Mouse (Mus musculus): ENCODE data around the gene Pid1. TPM values are rescaled to one million over a fixed set of nuclear protein-coding genes. Genes with fewer than 3 reads are reported as not detected.
A peak's percentile ranks its signal among the peaks of the same experiment; 100 is the strongest.

The Pid1 gene
- total RNA-seq, 2 experiments from 2014 or later = 43.8 to 46.0 TPM

GRCm38 (mm10) chr1:84284293-84285068, 79.5 kb downstream of the Pid1 start:
- DNase-seq (ENCODE audit: extremely low spot score in 1 of 2, low spot score in 2 of 2) = peak; percentile 46 to 80
- intact Hi-C loops (cut with DNase I) = loop anchor here (10.0 kb wide), 3 partner anchors 150 to 540 kb away; partner anchors contain the start of gene Dner

DNA sequence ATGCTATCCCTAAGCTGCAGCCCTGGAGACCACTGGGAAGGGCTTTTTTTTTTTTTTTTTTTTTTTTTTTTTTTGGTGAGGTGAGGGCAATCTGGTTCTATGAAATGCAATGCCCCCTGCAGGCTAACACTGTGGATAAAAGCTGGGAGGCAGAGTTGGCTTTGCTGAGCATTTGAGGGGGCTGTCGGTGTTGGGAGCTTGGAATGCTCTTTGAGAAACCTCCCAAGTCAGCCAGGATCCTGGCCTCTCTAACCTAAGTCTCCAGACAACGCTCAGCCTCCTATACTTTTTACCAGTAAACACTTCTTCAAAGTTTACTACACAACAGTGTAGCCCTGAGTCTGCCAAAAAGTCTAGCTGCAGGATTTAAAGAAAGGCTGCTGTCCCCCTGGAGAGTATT, 80.9 kb downstream of the Pid1 start:
- peak in 1 of 2 experiments; percentile 64 for DNase-seq (ENCODE audit: extremely low spot score in 1 of 2, low spot score in 2 of 2)
- intact Hi-C loops (cut with DNase I) = loop anchor here (10.0 kb wide), 3 partner anchors 148 to 538 kb away; partner anchors contain the start of gene Dner

DNA sequence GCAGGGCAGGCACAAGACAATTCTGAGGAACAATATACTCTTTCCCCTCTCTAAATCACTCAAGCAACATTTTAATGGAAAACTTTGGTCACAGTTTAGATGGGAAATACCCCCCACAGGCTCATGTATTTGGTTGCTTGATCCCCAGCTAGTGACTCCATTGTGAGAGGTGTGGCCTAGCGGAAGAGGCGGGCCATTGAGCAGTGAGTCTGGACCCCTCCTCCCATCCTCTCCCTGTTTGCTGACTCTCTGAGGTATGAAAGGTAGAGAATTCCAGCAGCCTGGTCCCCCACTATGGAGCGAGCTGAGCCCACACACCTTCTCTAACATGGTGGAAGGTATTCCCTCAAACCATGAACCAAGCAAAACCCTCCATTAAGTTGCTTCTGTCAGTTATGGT, 83.8 kb downstream of the Pid1 start:
- intact Hi-C loops (cut with DNase I) = loop anchor here (10.0 kb wide), 3 partner anchors 145 to 535 kb away; partner anchors contain the start of gene Dner
- no peak for DNase-seq (ENCODE audit: extremely low spot score in 1 of 2, low spot score in 2 of 2)

DNA sequence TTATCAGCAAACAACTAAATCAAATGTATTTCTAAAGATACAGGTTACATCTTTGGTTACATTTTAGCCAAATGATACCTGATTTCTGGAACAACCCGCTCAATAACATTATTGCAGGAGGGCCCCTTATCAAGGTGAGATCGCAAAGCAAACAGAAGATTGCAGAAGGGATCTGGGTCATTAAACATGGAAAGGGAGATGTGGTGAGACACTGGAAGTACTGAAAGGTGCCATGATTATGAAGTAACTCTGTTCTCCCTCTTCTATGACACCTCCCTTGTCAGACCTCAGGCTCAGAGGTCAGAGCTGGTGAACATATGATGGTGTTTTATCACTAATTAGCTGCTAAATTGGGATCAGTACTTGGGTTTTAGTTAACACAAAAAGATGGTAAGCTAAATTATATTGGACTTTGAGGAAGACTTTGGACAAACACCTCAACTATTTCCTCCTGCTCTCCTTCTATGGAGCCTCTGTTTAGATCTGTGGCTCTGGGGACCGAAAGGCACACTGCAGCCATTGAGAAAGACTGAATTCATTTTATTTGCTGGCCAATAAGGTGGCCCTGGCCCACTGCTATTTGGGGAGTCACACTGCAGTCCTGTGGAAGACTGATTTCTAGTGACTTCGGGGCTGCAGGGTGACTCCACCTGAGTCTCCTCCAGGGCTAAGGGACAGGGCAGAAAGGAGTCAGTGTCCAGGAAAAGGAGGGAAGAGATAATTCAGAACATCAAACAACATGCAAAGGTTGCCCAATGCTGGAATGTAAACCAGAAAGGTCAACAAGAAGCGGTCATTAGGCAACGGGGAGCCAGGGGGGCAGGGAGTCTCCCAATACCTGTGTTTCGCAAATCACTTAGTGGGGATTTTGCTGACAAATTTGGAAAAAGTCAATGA, 85.4 kb downstream of the Pid1 start:
- no peak for DNase-seq (ENCODE audit: extremely low spot score in 1 of 2, low spot score in 2 of 2)
- intact Hi-C loops (cut with DNase I) = no loop called here

DNA sequence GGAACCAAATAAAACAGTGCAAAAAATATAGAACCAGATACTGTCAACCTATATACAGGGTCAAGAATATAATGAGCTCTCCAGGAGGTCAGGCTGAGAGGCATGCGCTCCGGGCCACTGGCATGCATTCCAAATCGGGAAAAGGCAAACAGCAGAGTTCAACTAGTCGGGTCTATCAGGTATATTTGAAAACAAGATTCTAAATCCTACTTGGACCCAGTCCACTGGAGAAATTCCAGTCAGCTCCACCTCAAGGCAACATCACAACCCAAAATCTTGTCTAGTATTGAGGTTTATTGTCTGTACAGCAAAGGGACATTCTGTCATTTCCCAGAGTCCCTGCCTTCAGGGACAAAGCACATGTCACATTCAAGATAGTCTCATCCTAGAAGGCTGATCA, 91.0 kb downstream of the Pid1 start:
- intact Hi-C loops (cut with DNase I) = no loop called here
- no peak for DNase-seq (ENCODE audit: extremely low spot score in 1 of 2, low spot score in 2 of 2)

DNA sequence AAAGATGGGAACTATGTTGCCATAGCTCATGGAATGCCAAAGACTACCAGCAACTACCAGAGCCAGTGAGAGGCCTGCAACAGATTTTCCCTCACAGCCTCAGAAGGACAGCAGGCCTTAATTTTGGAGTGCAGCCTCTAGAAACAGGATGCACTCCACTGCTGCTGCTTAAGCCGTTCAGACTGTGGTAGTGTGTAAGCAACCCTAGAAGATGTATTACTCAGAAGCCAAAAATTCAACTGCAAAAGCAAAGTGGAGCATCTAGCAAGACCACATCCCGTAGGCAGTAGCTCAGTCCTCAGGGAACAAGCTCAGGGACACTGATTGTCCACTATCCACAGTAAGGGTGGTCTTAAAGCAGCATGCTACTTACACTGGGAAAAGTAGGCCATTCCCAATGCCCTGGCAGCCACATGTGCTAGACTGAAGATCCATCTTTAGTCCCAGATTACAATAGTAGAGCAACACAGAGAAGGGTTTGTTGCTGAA, 92.2 kb downstream of the Pid1 start:
- intact Hi-C loops (cut with DNase I) = no loop called here

GRCm38 (mm10) chr1:84257656-84258055, 106.3 kb downstream of the Pid1 start:
- intact Hi-C loops (cut with DNase I) = no loop called here
- peak in 1 of 2 experiments; percentile 22 for DNase-seq (ENCODE audit: extremely low spot score in 1 of 2, low spot score in 2 of 2)

More for the DNA sequence above, 92.2 kb downstream of the Pid1 start:
- DNase-seq (ENCODE audit: extremely low spot score in 1 of 2, low spot score in 2 of 2) = no peak

- no peak for DNase-seq (ENCODE audit: extremely low spot score in 1 of 2, low spot score in 2 of 2)
Observed at GRCm38 (mm10) chr1:84254361-84254760, 109.6 kb downstream of the Pid1 start.

DNA sequence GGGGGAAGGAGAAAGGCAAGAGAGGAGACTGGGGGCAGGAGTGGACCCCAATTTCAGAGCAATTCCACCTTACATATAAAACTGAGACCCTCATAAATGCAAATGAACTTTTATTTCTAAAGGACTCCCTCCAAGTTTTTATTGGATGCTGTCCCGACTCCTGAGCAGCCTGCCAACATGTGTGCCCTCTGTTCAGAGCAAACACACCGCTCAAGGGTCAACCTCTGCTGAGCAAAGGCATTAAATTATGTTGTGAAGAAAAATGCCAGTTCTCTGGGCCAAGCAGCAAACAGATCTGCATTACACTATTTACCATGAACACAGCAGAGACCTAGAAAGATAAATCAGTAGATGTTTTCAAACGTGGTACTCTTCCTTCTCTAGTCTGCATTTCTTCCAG, 110.1 kb downstream of the Pid1 start:
- intact Hi-C loops (cut with DNase I) = no loop called here
- peak in 1 of 2 experiments; percentile 18 for DNase-seq (ENCODE audit: extremely low spot score in 1 of 2, low spot score in 2 of 2)

More at GRCm38 (mm10) chr1:84254361-84254760, 109.6 kb downstream of the Pid1 start:
- intact Hi-C loops (cut with DNase I) = no loop called here

GRCm38 (mm10) chr1:84251205-84251604, 112.8 kb downstream of the Pid1 start:
- intact Hi-C loops (cut with DNase I) = no loop called here
- DNase-seq (ENCODE audit: extremely low spot score in 1 of 2, low spot score in 2 of 2) = no peak

DNA sequence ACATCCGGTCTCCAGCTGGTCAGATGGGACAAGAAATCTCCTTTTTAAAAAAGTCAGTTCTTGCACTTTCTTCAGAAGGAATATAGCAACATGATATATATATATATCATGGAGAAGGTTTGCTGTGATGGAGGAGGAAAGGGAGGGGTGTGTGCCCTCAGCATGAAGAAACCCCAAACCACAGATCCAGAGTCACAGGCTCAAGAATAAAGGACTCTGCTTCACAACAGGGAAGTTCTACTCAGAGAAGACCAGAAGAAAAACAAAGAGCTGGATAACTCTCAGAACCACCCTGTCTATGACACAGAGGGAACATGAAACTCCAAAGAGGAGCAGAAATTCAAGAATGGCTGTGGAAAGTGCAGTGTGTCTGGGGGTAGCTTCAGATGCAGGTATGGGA, 113.2 kb downstream of the Pid1 start:
- intact Hi-C loops (cut with DNase I) = no loop called here

DNA sequence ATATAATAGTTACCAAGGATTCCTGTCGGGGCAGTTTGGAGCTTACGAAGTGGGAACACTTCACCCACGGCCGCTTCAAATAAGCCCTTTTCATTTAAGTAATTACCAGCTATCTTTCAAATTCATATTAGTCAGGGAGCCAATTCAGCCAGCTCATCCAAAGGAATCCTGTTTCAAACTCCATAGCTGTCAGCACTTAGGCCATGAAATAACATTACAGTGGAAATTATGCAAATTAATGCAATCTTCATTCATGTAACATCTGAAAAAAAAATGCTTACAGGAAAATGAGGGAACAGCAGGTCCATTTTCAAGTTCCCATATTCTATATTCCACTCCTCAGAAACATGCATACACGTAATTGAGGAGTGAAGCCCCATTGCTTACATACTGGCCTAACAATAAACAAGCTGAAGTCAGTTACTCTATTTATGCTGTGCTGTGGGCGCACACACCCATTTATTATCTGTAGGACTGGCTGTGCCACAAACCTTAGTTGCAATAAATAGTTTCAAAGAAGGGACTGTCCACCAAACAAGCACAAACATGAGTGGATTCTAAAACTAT, 114.1 kb downstream of the Pid1 start:
- intact Hi-C loops (cut with DNase I) = no loop called here

More for the DNA sequence above, 113.2 kb downstream of the Pid1 start:
- no peak for DNase-seq (ENCODE audit: extremely low spot score in 1 of 2, low spot score in 2 of 2)

GRCm38 (mm10) chr1:84247111-84247510, 116.9 kb downstream of the Pid1 start:
- no peak for DNase-seq (ENCODE audit: extremely low spot score in 1 of 2, low spot score in 2 of 2)
- intact Hi-C loops (cut with DNase I) = no loop called here

More for the DNA sequence above, 114.1 kb downstream of the Pid1 start:
- DNase-seq (ENCODE audit: extremely low spot score in 1 of 2, low spot score in 2 of 2) = no peak

DNA sequence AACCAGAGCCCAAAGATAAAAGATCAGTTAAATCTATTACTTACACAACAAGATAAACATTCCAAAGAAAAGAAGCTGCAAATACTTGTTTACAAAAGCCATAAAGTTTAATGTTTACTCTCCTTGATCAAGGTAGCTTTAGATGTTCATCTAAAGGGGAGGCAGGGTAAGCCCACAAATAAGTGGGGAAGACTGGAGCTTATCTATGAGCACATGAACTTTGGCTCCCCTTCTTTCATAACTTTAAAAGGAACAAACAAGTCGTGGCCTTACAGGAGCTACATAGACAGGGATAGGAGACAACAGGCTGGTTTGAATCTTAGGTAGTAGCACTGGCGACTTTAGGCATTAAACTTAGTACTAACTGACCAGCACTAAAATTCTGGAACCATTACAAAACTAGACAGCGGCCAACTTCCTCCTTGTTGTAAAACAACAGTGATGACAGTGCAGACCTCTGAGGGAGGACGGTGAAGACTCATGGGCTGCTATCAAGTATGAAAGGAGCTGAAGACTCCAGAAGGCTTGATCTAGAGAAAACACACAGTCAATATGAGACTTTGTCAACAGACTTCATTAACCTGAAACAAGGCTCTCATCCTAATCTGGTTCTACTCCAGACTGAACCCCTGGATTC, 122.7 kb downstream of the Pid1 start:
- DNase-seq (ENCODE audit: extremely low spot score in 1 of 2, low spot score in 2 of 2) = no peak

GRCm38 (mm10) chr1:84240203-84240602, 123.8 kb downstream of the Pid1 start:
- no peak for DNase-seq (ENCODE audit: extremely low spot score in 1 of 2, low spot score in 2 of 2)
- intact Hi-C loops (cut with DNase I) = no loop called here

More for the DNA sequence above, 122.7 kb downstream of the Pid1 start:
- intact Hi-C loops (cut with DNase I) = no loop called here

GRCm38 (mm10) chr1:84230431-84230830, 133.5 kb downstream of the Pid1 start:
- intact Hi-C loops (cut with DNase I) = no loop called here
- DNase-seq (ENCODE audit: extremely low spot score in 1 of 2, low spot score in 2 of 2) = no peak

DNA sequence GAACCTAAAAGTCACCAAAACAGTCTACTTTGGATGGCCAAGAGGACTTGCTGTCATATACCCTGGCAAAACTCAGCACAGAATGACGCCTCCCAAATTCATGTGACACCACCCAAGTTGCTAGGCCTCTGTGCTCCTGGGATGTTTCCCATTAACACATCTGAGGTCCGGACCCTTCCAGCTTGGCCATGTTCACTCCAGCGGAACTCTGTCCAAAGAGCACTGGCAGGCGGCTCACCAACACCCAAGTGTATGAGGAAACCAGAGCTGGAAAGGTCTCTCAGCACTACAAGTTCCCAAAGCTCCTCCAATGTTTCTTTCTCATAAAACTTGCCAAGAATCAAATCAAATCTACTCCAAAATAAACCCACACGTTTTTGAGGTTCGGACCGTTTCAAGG, 138.4 kb downstream of the Pid1 start:
- DNase-seq (ENCODE audit: extremely low spot score in 1 of 2, low spot score in 2 of 2) = no peak
- intact Hi-C loops (cut with DNase I) = no loop called here

- no peak for DNase-seq (ENCODE audit: extremely low spot score in 1 of 2, low spot score in 2 of 2)
- intact Hi-C loops (cut with DNase I) = no loop called here
Observed at GRCm38 (mm10) chr1:84222051-84222450, 141.9 kb downstream of the Pid1 start.

- peak; percentile 21 to 35 for DNase-seq (ENCODE audit: extremely low spot score in 1 of 2, low spot score in 2 of 2)
- intact Hi-C loops (cut with DNase I) = no loop called here
Observed at GRCm38 (mm10) chr1:84218605-84219004, 145.4 kb downstream of the Pid1 start.

Data from left cerebral cortex, postnatal 10 days (tissue).